Mouse (Mus musculus) limb, embryonic 15.5 days (tissue): Measurements from ENCODE around the gene Haghl. TPM values are rescaled to one million over a fixed set of nuclear protein-coding genes. Genes with fewer than 3 reads are reported as not detected.
A peak's percentile ranks its signal among the peaks of the same experiment; 100 is the strongest.

Experiments
- ATAC-seq: fragments of 200-750 bp; cut with Nextera tagmentation; 2 replicates; pipeline ENCODE4 v1.8.0; 2017; ENCODE audit warnings: low read depth, moderate TSS enrichment; ENCODE audit not compliant: insufficient number of reproducible peaks, low FRiP score, low TSS enrichment
- H3K27ac ChIP-seq: fragments of 300-500 bp; sonication (generic); 2 replicates; pipeline ENCODE4 v1.5.1; 2015; ENCODE audit warnings: moderate library complexity, mild to moderate bottlenecking, inconsistent platforms
- H3K27me3 ChIP-seq: fragments of 300-500 bp; sonication (generic); 2 replicates; pipeline ENCODE4 v1.6.1; 2015; ENCODE audit warnings: inconsistent platforms
- H3K36me3 ChIP-seq: fragments of 300-500 bp; sonication (generic); 2 replicates; pipeline ENCODE4 v1.6.1; 2015; ENCODE audit warnings: inconsistent platforms
- H3K4me1 ChIP-seq: fragments of 300-500 bp; sonication (generic); 2 replicates; pipeline ENCODE4 v1.6.1; 2015; ENCODE audit warnings: inconsistent platforms
- H3K4me2 ChIP-seq: fragments of 300-500 bp; sonication (generic); 2 replicates; pipeline ENCODE4 v1.6.1; 2015; ENCODE audit warnings: mild to moderate bottlenecking, inconsistent platforms
- H3K4me3 ChIP-seq: fragments of 300-500 bp; sonication (generic); 2 replicates; pipeline ENCODE4 v1.5.1; 2015; ENCODE audit warnings: mild to moderate bottlenecking, inconsistent platforms
- H3K9ac ChIP-seq: fragments of 300-500 bp; sonication (generic); 2 replicates; pipeline ENCODE4 v1.6.1; 2015; ENCODE audit warnings: inconsistent platforms
- H3K9me3 ChIP-seq: fragments of 300-500 bp; sonication (generic); 2 replicates; pipeline ENCODE4 v1.6.1; 2016; ENCODE audit warnings: inconsistent platforms
- WGBS: fragments of 180-500 bp; shearing (Covaris S2); methylation state at CpG from one replicate; pipeline ENCODE4 v1.1.7; 2015; 5-methylcytosine and 5-hydroxymethylcytosine counted together
- polyA plus RNA-seq: library from polyadenylated mRNA; unstranded; fragments of >200 nt; fragmentation: Nextera tagmentation; extraction: Ambion mirVana; gene quantifications from 2 replicates; pipeline ENCODE4 v1.2.1, GENCODE M21; 2015

Haghl gene
- polyA plus RNA-seq, 1 experiment from 2014 or later: 53.2 TPM

- Histone ChIP-seq H3K27ac (no peak within 1 kb of the TSS), H3K36me3 (0 out of 2 replicates have a peak, but pooled peaks cover 3% of the 10 kb centered on the region), H3K27me3 (no peaks in the 10 kb centered on the region), H3K4me2 (peak within 1 kb of the TSS; percentile 68), H3K4me1 (peaks cover 55% of the 10 kb centered on the region), H3K9me3 (no peaks in the 10 kb centered on the region), H3K4me3 (peak within 1 kb of the TSS; percentile 79), H3K9ac (peak within 1 kb of the TSS; percentile 56)
- WGBS: 28% methylated on average over 6 of the region's 6 CpGs
- ATAC-seq: no peak
Measured at GRCm38 (mm10) chr17:25795609-25796092, 10.2 kb upstream of the Haghl start, which contains the start of gene AC134908.4. Gene AC134908.4 (minus strand): TSS chr17:25795659.

- no peak overlapping the region for H3K27ac ChIP-seq
- 89% methylated on average over 17 of the region's 17 CpGs for WGBS
Measured at GRCm38 (mm10) chr17:25794998-25795397, 9.5 kb upstream of the Haghl start.

GRCm38 (mm10) chr17:25794197-25794596, 8.7 kb upstream of the Haghl start:
- Histone ChIP-seq H3K4me3 (no peak overlapping the region), H3K27ac (no peak overlapping the region), H3K4me1 (peaks cover 58% of the 10 kb centered on the region)

More at GRCm38 (mm10) chr17:25794998-25795397, 9.5 kb upstream of the Haghl start:
- Histone ChIP-seq H3K36me3 (0 out of 2 replicates have a peak, but pooled peaks cover 3% of the 10 kb centered on the region), H3K4me2 (peak overlapping the region; percentile 68; the same call in 1 of the 2 replicates), H3K27me3 (no peaks in the 10 kb centered on the region), H3K9me3 (no peaks in the 10 kb centered on the region), H3K4me1 (peaks cover 58% of the 10 kb centered on the region), H3K9ac (no peak overlapping the region), H3K4me3 (0 out of 2 replicates have a peak overlapping the region, but pooled peaks have one; percentile 79)
- no peak for ATAC-seq

GRCm38 (mm10) chr17:25792615-25793014, 7.1 kb upstream of the Haghl start, which contains the start of gene Fam173a:
Gene Fam173a (minus strand): TSS chr17:25792901.
- H3K4me1 ChIP-seq: peaks cover 57% of the 10 kb centered on the region
- ATAC-seq: 0 out of 2 replicates have a peak, but pooled peaks have one; percentile 46
- H3K4me2 ChIP-seq: peak within 1 kb of the TSS; percentile 74
- H3K4me3 ChIP-seq: peak within 1 kb of the TSS; percentile 66
- WGBS: under 1% methylated on average over 14 of the region's 14 CpGs
- H3K9ac ChIP-seq: peak within 1 kb of the TSS; percentile 64
- H3K9me3 ChIP-seq: no peaks in the 10 kb centered on the region
- H3K36me3 ChIP-seq: peaks cover 20% of the 10 kb centered on the region
- H3K27ac ChIP-seq: peak within 1 kb of the TSS; percentile 93
- no peaks in the 10 kb centered on the region for H3K27me3 ChIP-seq

More at GRCm38 (mm10) chr17:25794197-25794596, 8.7 kb upstream of the Haghl start:
- ATAC-seq: no peak
- Histone ChIP-seq H3K4me2 (no peak overlapping the region), H3K27me3 (no peaks in the 10 kb centered on the region), H3K9ac (no peak overlapping the region), H3K36me3 (peaks cover 9% of the 10 kb centered on the region), H3K9me3 (no peaks in the 10 kb centered on the region)
- WGBS: 82% methylated on average over 13 of the region's 13 CpGs

GRCm38 (mm10) chr17:25791843-25792527, 6.5 kb upstream of the Haghl start:
- H3K27ac ChIP-seq: peak overlapping the region; percentile 93
- no peaks in the 10 kb centered on the region for H3K27me3 ChIP-seq
- WGBS: under 1% methylated on average over 45 of the region's 45 CpGs
- H3K4me1 ChIP-seq: peaks cover 50% of the 10 kb centered on the region
- 0 out of 2 replicates have a peak, but pooled peaks have one; percentile 50 for ATAC-seq
- H3K4me2 ChIP-seq: peak overlapping the region; percentile 74
- H3K9me3 ChIP-seq: no peaks in the 10 kb centered on the region
- H3K9ac ChIP-seq: peak overlapping the region; percentile 64
- H3K36me3 ChIP-seq: peaks cover 23% of the 10 kb centered on the region
- peak overlapping the region; percentile 66 for H3K4me3 ChIP-seq

GRCm38 (mm10) chr17:25791320-25791842, 5.9 kb upstream of the Haghl start:
- ATAC-seq: no peak
- no peaks in the 10 kb centered on the region for H3K9me3 ChIP-seq
- H3K4me2 ChIP-seq: peak overlapping the region; percentile 74
- peaks cover 23% of the 10 kb centered on the region for H3K36me3 ChIP-seq
- H3K4me1 ChIP-seq: peaks cover 49% of the 10 kb centered on the region
- 26% methylated on average over 19 of the region's 19 CpGs for WGBS
- peak overlapping the region; percentile 93 for H3K27ac ChIP-seq
- peak overlapping the region; percentile 64; the same call in 1 of the 2 replicates for H3K9ac ChIP-seq
- H3K27me3 ChIP-seq: no peaks in the 10 kb centered on the region
- H3K4me3 ChIP-seq: peak overlapping the region; percentile 66

GRCm38 (mm10) chr17:25786781-25787504, 1.5 kb upstream of the Haghl start:
- H3K27me3 ChIP-seq: no peaks in the 10 kb centered on the region
- WGBS: 88% methylated on average over 9 of the region's 9 CpGs
- peaks cover 43% of the 10 kb centered on the region for H3K4me1 ChIP-seq
- H3K9me3 ChIP-seq: no peaks in the 10 kb centered on the region
- H3K36me3 ChIP-seq: peaks cover 41% of the 10 kb centered on the region
- H3K27ac ChIP-seq: no peak overlapping the region
- ATAC-seq: no peak
- no peak overlapping the region for H3K4me2 ChIP-seq
- no peak overlapping the region for H3K4me3 ChIP-seq
- H3K9ac ChIP-seq: no peak overlapping the region

- H3K4me1 ChIP-seq: peaks cover 38% of the 10 kb centered on the region
- no peaks in the 10 kb centered on the region for H3K27me3 ChIP-seq
- H3K9ac ChIP-seq: peak within 1 kb of the TSS; percentile 73
- H3K27ac ChIP-seq: peak within 1 kb of the TSS; percentile 94
- no peak for ATAC-seq
- WGBS: 76% methylated on average over 3 of the region's 3 CpGs
- peaks cover 48% of the 10 kb centered on the region for H3K36me3 ChIP-seq
- H3K4me3 ChIP-seq: peak within 1 kb of the TSS; percentile 79
- H3K9me3 ChIP-seq: no peaks in the 10 kb centered on the region
- peak within 1 kb of the TSS; percentile 74 for H3K4me2 ChIP-seq
Measured at GRCm38 (mm10) chr17:25786280-25786679, 807 bp upstream of the Haghl start, which contains the start of gene Ccdc78. Gene Ccdc78 (plus strand): TSS chr17:25786580.

GRCm38 (mm10) chr17:25783861-25784574, 1.5 kb downstream of the Haghl start:
- Histone ChIP-seq H3K27me3 (no peaks in the 10 kb centered on the region), H3K36me3 (peaks cover 62% of the 10 kb centered on the region), H3K9ac (0 out of 2 replicates have a peak overlapping the region, but pooled peaks have one; percentile 73), H3K9me3 (no peaks in the 10 kb centered on the region), H3K4me2 (peak overlapping the region; percentile 74), H3K27ac (no peak overlapping the region), H3K4me3 (peak overlapping the region; percentile 79), H3K4me1 (peaks cover 29% of the 10 kb centered on the region)
- 75% methylated on average over 15 of the region's 15 CpGs for WGBS
- ATAC-seq: no peak

- H3K27me3 ChIP-seq: no peaks in the 10 kb centered on the region
- no peak overlapping the region for H3K4me3 ChIP-seq
- ATAC-seq: no peak
- no peaks in the 10 kb centered on the region for H3K9me3 ChIP-seq
- H3K4me1 ChIP-seq: peaks cover 29% of the 10 kb centered on the region
- 79% methylated on average over 7 of the region's 7 CpGs for whole genome bisulfite sequencing
- no peak overlapping the region for H3K27ac ChIP-seq
- no peak overlapping the region for H3K9ac ChIP-seq
- H3K36me3 ChIP-seq: peaks cover 65% of the 10 kb centered on the region
- H3K4me2 ChIP-seq: no peak overlapping the region
Measured at GRCm38 (mm10) chr17:25783086-25783485, 2.4 kb downstream of the Haghl start.

GRCm38 (mm10) chr17:25781339-25781738, 4.1 kb downstream of the Haghl start:
- Histone ChIP-seq H3K27ac (no peak overlapping the region), H3K9me3 (no peaks in the 10 kb centered on the region), H3K4me2 (no peak overlapping the region), H3K36me3 (peaks cover 70% of the 10 kb centered on the region), H3K4me1 (peaks cover 29% of the 10 kb centered on the region), H3K4me3 (no peak overlapping the region), H3K27me3 (no peaks in the 10 kb centered on the region), H3K9ac (no peak overlapping the region)
- 73% methylated on average over 6 of the region's 6 CpGs for WGBS
- ATAC-seq: no peak
